Mouse (Mus musculus) lung, adult 2 months (tissue): ENCODE measurements around the gene Ccdc157.

Experiments
- CTCF ChIP-seq: fragments of 200-500 bp; IDR thresholded peaks from 2 replicates; pipeline ENCODE4 v1.5.1; 2011; ENCODE audit warnings: mild to moderate bottlenecking, low read length, control low read depth; ENCODE audit not compliant: insufficient read depth
- POLR2A ChIP-seq: fragments of 200-500 bp; IDR thresholded peaks from 2 replicates; pipeline ENCODE4 v1.6.1; 2011; ENCODE audit warnings: low read depth, mild to moderate bottlenecking, control low read depth, low read length, borderline replicate concordance; ENCODE audit errors: extremely low read depth

DNA sequence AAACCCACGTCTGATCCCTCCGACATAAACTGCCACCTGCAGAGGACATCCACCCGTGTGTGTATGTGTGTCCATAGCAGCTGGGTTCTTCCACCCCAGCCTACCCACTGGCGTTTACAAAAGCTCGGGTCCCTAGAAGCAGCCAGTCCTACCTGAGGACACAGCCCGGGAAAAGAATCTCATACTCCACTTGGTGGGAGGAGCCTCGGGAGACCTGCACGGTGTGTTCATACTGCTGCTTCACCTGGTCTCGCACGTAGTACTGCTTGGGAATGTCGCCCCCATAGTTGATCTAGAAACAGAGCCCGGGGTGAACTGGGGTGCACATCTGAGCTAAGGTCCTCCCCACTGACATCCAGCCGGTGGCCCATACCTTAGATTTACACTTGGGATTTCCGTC lies 56.6 kb downstream of the Ccdc157 start:
- no peak for TF ChIP-seq CTCF
- no peak for TF ChIP-seq POLR2A
